Mouse (Mus musculus): ENCODE measurements around the gene Krt79. TPM values are rescaled to one million over a fixed set of nuclear protein-coding genes. Genes with fewer than 3 reads are reported as not detected.

Gene Krt79
- polyA plus RNA-seq (2015; fragmentation: Nextera tagmentation; extraction: Ambion mirVana), result 0.80 and 1.2 TPM in 2 replicates

- H3K36me3 ChIP-seq (ENCODE audit: control insufficient read depth, insufficient read depth, low read length), result no peaks in the 10 kb centered on the region
- 42% methylated on average over 6 of the region's 6 CpGs for WGBS
- peak; percentile 65 for ATAC-seq (ENCODE audit: low read depth)
- H3K4me2 ChIP-seq (ENCODE audit: low read depth, low read length), result no peak within 1 kb of the TSS
- H3K9me3 ChIP-seq (ENCODE audit: control insufficient read depth, low read length), result no peaks in the 10 kb centered on the region
- H3K9ac ChIP-seq (ENCODE audit: low read length), result no peak within 1 kb of the TSS
- H3K27me3 ChIP-seq (ENCODE audit: control insufficient read depth, insufficient read depth, low read depth, low read length), result no peaks in the 10 kb centered on the region
- H3K4me3 ChIP-seq (ENCODE audit: low read length), result no peak within 1 kb of the TSS
- peak within 1 kb of the TSS; percentile 56; the same call in 1 of the 2 replicates for H3K27ac ChIP-seq (ENCODE audit: low read length)
- peaks cover 9% of the 10 kb centered on the region for H3K4me1 ChIP-seq (replicated peaks; ENCODE audit: control insufficient read depth, insufficient read depth, low read length)
Observed at GRCm38 (mm10) chr15:101940274-101940829, at the start of gene Krt79. Gene Krt79 (minus strand): TSS chr15:101940324.

DNA sequence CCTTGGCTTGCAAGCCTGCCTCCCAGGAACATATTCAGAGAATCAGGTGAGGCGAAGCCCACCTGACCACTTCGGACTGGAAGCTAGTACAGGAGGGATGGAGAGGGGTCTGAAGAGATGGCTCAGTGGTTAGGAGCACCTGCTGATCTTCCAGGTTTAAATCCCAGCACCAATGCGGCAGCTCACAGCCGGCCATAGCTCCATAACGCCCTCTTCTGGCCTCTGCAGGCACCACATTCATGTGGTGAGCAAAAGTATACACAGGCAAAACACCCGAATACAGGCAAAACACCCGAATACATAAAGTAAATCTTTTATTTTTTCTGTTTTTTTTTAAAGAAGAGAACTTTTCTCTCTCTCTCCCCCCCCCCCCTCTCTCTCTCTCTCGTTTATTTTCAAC is 48.6 kb upstream of the Krt79 start:
- no peak overlapping the region for H3K9ac ChIP-seq (ENCODE audit: low read length)
- 66% methylated on average over 8 of the region's 8 CpGs for WGBS
- no peak for ATAC-seq (ENCODE audit: low read depth)

GRCm38 (mm10) chr15:101988119-101988518 is 48.0 kb upstream of the Krt79 start:
- no peak overlapping the region for H3K4me3 ChIP-seq (ENCODE audit: low read length)
- ATAC-seq (ENCODE audit: low read depth), result no peak
- H3K9me3 ChIP-seq (ENCODE audit: control insufficient read depth, low read length), result no peaks in the 10 kb centered on the region
- no peak overlapping the region for H3K27ac ChIP-seq (ENCODE audit: low read length)
- WGBS, result 0% methylated on average over 10 of the region's 10 CpGs
- peaks cover 6% of the 10 kb centered on the region; the same call in 1 of the 2 replicates for H3K4me1 ChIP-seq (replicated peaks; ENCODE audit: control insufficient read depth, insufficient read depth, low read length)
- no peak overlapping the region for H3K9ac ChIP-seq (ENCODE audit: low read length)
- H3K36me3 ChIP-seq (ENCODE audit: control insufficient read depth, insufficient read depth, low read length), result no peaks in the 10 kb centered on the region
- H3K27me3 ChIP-seq (ENCODE audit: control insufficient read depth, insufficient read depth, low read depth, low read length), result no peaks in the 10 kb centered on the region
- H3K4me2 ChIP-seq (ENCODE audit: low read depth, low read length), result no peak overlapping the region

More for the DNA sequence above, 48.6 kb upstream of the Krt79 start:
- no peaks in the 10 kb centered on the region for H3K9me3 ChIP-seq (ENCODE audit: control insufficient read depth, low read length)
- peaks cover 6% of the 10 kb centered on the region; the same call in 1 of the 2 replicates for H3K4me1 ChIP-seq (replicated peaks; ENCODE audit: control insufficient read depth, insufficient read depth, low read length)
- no peak overlapping the region for H3K4me2 ChIP-seq (ENCODE audit: low read depth, low read length)
- no peaks in the 10 kb centered on the region for H3K36me3 ChIP-seq (ENCODE audit: control insufficient read depth, insufficient read depth, low read length)
- no peak overlapping the region for H3K4me3 ChIP-seq (ENCODE audit: low read length)
- H3K27ac ChIP-seq (ENCODE audit: low read length), result no peak overlapping the region
- H3K27me3 ChIP-seq (ENCODE audit: control insufficient read depth, insufficient read depth, low read depth, low read length), result no peaks in the 10 kb centered on the region

DNA sequence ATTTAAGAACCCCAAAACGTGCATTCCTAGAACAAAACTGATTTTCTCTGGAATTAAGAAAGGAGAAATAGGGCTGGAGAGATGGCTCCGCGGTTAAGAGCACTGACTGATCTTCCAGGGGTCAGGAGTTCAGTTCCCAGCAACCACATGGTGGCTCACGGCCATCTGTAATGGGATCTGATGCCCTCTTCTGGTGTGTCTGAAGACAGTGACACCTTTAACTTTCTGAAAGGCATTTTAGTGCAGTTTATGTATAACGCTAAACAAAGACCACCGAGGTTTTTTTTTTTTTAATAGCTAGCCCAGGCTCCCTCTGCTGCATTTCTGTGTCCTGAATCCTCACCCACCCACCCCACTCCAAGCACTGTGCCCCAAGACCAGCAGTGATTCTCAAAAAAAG is 44.6 kb upstream of the Krt79 start:
- Histone ChIP-seq H3K4me2 (ENCODE audit: low read depth, low read length) (peak overlapping the region; percentile 0), H3K36me3 (ENCODE audit: control insufficient read depth, insufficient read depth, low read length) (no peaks in the 10 kb centered on the region), H3K9me3 (ENCODE audit: control insufficient read depth, low read length) (no peaks in the 10 kb centered on the region), H3K9ac (ENCODE audit: low read length) (peak overlapping the region; percentile 12; the same call in 1 of the 2 replicates), H3K4me3 (ENCODE audit: low read length) (no peak overlapping the region), H3K27ac (ENCODE audit: low read length) (no peak overlapping the region), H3K4me1 (replicated peaks; ENCODE audit: control insufficient read depth, insufficient read depth, low read length) (peaks cover 12% of the 10 kb centered on the region), H3K27me3 (ENCODE audit: control insufficient read depth, insufficient read depth, low read depth, low read length) (no peaks in the 10 kb centered on the region)
- ATAC-seq (ENCODE audit: low read depth), result no peak
- WGBS, result 6% methylated on average over 6 of the region's 6 CpGs

GRCm38 (mm10) chr15:101983949-101984601 is 44.0 kb upstream of the Krt79 start:
- peak; percentile 93 for ATAC-seq (ENCODE audit: low read depth)
- Histone ChIP-seq H3K4me2 (ENCODE audit: low read depth, low read length) (peak overlapping the region; percentile 52), H3K27ac (ENCODE audit: low read length) (peak overlapping the region; percentile 63), H3K4me1 (replicated peaks; ENCODE audit: control insufficient read depth, insufficient read depth, low read length) (peaks cover 12% of the 10 kb centered on the region), H3K9me3 (ENCODE audit: control insufficient read depth, low read length) (no peaks in the 10 kb centered on the region), H3K36me3 (ENCODE audit: control insufficient read depth, insufficient read depth, low read length) (no peaks in the 10 kb centered on the region), H3K4me3 (ENCODE audit: low read length) (peak overlapping the region; percentile 32), H3K9ac (ENCODE audit: low read length) (peak overlapping the region; percentile 45), H3K27me3 (ENCODE audit: control insufficient read depth, insufficient read depth, low read depth, low read length) (no peaks in the 10 kb centered on the region)
- WGBS, result 2% methylated on average over 15 of the region's 15 CpGs

GRCm38 (mm10) chr15:101983315-101983948 is 43.3 kb upstream of the Krt79 start:
- 69% methylated on average over 13 of the region's 13 CpGs for WGBS
- no peak overlapping the region for H3K4me3 ChIP-seq (ENCODE audit: low read length)
- peak overlapping the region; percentile 52 for H3K4me2 ChIP-seq (ENCODE audit: low read depth, low read length)
- no peak for ATAC-seq (ENCODE audit: low read depth)
- no peak overlapping the region for H3K27ac ChIP-seq (ENCODE audit: low read length)
- H3K27me3 ChIP-seq (ENCODE audit: control insufficient read depth, insufficient read depth, low read depth, low read length), result no peaks in the 10 kb centered on the region
- H3K36me3 ChIP-seq (ENCODE audit: control insufficient read depth, insufficient read depth, low read length), result no peaks in the 10 kb centered on the region
- H3K9me3 ChIP-seq (ENCODE audit: control insufficient read depth, low read length), result no peaks in the 10 kb centered on the region
- H3K4me1 ChIP-seq (replicated peaks; ENCODE audit: control insufficient read depth, insufficient read depth, low read length), result peaks cover 12% of the 10 kb centered on the region
- H3K9ac ChIP-seq (ENCODE audit: low read length), result no peak overlapping the region; the same call in 1 of the 2 replicates

GRCm38 (mm10) chr15:101980849-101981248 is 40.7 kb upstream of the Krt79 start:
- H3K4me2 ChIP-seq (ENCODE audit: low read depth, low read length), result no peak overlapping the region
- peak; percentile 51 for ATAC-seq (ENCODE audit: low read depth)

DNA sequence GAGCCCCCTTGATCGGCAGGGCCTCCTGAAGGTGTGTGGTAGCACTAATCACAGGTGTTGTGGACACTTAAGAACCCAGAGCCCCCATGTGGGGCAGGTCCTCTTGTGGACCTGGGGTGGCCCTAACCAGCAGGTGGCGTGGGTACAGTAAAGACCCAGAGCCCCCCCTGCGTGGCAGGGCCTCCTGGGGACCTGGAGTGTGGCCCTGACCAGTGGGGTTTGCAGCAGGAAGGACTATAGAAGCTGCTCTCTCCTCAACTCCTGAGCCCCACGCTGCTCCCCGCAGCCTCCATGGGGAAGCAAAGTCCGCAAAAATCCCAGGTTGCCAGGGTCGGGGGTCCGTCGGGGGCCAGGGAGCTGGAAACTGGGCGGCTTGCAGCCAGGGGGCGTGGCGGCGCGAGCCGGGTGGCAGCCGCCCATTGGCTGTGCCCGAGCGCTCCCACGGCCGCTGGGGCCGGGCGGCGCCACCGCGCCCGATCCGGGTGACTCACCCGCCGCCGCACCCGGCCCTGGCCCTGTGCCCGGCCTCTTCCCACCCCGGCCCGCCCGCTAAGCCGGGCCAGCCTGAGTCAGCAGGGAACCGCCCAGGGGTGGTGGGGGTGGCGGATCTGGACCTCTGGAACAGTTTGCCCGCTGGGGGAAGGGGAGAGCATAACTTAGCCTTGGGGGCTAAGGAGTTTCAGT is 37.1 kb upstream of the Krt79 start:
- peak; percentile 93 for ATAC-seq (ENCODE audit: low read depth)
- H3K9ac ChIP-seq (ENCODE audit: low read length), result peak overlapping the region; percentile 71
- peaks cover 36% of the 10 kb centered on the region for H3K4me1 ChIP-seq (replicated peaks; ENCODE audit: control insufficient read depth, insufficient read depth, low read length)
- no peaks in the 10 kb centered on the region for H3K9me3 ChIP-seq (ENCODE audit: control insufficient read depth, low read length)
- WGBS, result 4% methylated on average over 33 of the region's 39 CpGs
- H3K27me3 ChIP-seq (ENCODE audit: control insufficient read depth, insufficient read depth, low read depth, low read length), result no peaks in the 10 kb centered on the region; the same call in 1 of the 2 replicates
- H3K27ac ChIP-seq (ENCODE audit: low read length), result peak overlapping the region; percentile 88
- H3K4me3 ChIP-seq (ENCODE audit: low read length), result peak overlapping the region; percentile 35
- peak overlapping the region; percentile 65 for H3K4me2 ChIP-seq (ENCODE audit: low read depth, low read length)
- H3K36me3 ChIP-seq (ENCODE audit: control insufficient read depth, insufficient read depth, low read length), result no peaks in the 10 kb centered on the region

More at GRCm38 (mm10) chr15:101980849-101981248, 40.7 kb upstream of the Krt79 start:
- Histone ChIP-seq H3K27me3 (ENCODE audit: control insufficient read depth, insufficient read depth, low read depth, low read length) (no peaks in the 10 kb centered on the region), H3K4me3 (ENCODE audit: low read length) (no peak overlapping the region), H3K4me1 (replicated peaks; ENCODE audit: control insufficient read depth, insufficient read depth, low read length) (peaks cover 33% of the 10 kb centered on the region), H3K27ac (ENCODE audit: low read length) (peak overlapping the region; percentile 70), H3K9me3 (ENCODE audit: control insufficient read depth, low read length) (no peaks in the 10 kb centered on the region), H3K9ac (ENCODE audit: low read length) (0 out of 2 replicates have a peak overlapping the region, but pooled peaks have one; percentile 45), H3K36me3 (ENCODE audit: control insufficient read depth, insufficient read depth, low read length) (no peaks in the 10 kb centered on the region)
- 36% methylated on average over 6 of the region's 6 CpGs for WGBS

DNA sequence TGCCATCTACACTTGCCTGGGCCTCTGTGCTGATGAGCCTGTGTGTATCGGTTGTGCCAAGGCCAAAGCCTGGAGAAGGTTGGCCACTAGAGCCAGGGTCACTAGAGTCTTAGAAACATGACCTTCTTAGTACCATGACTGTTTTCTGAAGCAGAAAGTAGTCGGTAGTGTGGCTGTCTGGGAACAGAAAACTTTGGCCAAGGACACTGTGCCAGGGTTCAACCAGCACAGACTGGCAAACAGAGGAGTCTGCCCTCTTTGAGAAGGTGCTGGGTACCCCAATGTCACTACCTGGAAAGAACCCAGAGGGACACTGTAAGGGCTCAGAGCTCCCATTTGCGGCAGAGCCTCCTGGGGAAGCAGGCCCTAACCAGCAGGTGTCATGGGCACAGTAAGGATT is 36.5 kb upstream of the Krt79 start:
- Histone ChIP-seq H3K36me3 (ENCODE audit: control insufficient read depth, insufficient read depth, low read length) (no peaks in the 10 kb centered on the region), H3K27ac (ENCODE audit: low read length) (peak overlapping the region; percentile 88), H3K4me3 (ENCODE audit: low read length) (no peak overlapping the region), H3K27me3 (ENCODE audit: control insufficient read depth, insufficient read depth, low read depth, low read length) (no peaks in the 10 kb centered on the region; the same call in 1 of the 2 replicates), H3K9me3 (ENCODE audit: control insufficient read depth, low read length) (no peaks in the 10 kb centered on the region), H3K4me1 (replicated peaks; ENCODE audit: control insufficient read depth, insufficient read depth, low read length) (peaks cover 36% of the 10 kb centered on the region), H3K9ac (ENCODE audit: low read length) (peak overlapping the region; percentile 71), H3K4me2 (ENCODE audit: low read depth, low read length) (peak overlapping the region; percentile 65)
- no peak for ATAC-seq (ENCODE audit: low read depth)
- 35% methylated on average over 3 of the region's 3 CpGs for WGBS

Measured in lung, embryonic 16.5 days (tissue).